Mouse (Mus musculus) adrenal gland, postnatal 10 days (tissue): ENCODE results near the gene Mgme1. TPM values are rescaled to one million over a fixed set of nuclear protein-coding genes. Genes with fewer than 3 reads are reported as not detected.

Source experiments
- DNase-seq: peaks from one replicate; pipeline ENCODE4 v3.0.0; 2021; ENCODE audit warnings: mixed read lengths
- total RNA-seq, 2 experiments: library from RNA; stranded (reverse); gene quantifications; 2 replicates each; pipeline ENCODE4 v1.2.3; 2021

Mgme1 gene
- total RNA-seq, 2 experiments from 2014 or later = 14.7 to 17.7 TPM

DNA sequence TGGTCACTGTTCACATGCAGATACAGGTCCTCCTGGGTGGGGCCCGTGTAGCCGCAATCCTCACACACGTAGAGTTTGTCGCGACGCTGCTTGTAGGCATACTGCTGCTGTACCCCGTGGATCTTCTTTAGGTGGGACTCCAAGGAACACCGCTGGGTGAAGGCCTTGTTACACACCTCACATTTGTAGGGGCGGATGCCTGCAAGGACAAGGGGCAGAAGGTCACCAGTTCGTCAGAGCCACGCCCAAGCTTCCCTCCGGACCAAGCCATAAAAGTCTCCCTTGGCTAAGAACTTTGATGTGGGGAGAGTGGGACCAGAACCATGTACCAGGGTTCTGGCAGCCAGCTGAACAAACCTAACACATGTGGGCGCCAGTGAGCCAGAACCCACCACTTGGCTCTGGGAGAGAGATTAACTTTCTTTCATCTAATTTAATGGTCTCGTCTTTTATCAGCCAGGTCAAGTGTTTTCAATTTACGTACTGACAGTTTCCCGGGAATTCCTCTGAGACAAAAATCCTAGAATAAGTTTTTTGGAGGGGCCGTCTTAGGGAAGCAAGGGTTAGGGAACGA lies 35.3 kb downstream of the Mgme1 start:
- DNase-seq = peak; percentile 16

DNA sequence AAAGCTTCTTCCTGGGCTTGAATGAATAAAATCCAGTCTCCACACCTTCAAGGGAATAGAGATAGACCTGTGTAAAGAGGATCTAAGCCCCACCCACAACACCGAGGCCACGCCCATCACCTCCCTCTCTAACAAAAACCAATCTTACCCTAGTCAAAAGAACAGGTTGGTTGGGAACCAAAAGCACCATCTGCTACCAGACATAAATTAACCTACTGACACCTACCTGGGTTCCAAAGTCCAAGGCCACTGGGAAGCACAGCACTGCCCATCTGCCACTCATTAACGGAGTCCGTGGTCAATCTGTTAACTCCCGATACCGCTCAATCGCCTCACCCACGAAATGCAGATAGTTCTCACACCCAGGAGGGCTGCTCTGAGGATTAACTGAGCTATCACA lies 38.1 kb downstream of the Mgme1 start:
- DNase-seq = no peak

DNA sequence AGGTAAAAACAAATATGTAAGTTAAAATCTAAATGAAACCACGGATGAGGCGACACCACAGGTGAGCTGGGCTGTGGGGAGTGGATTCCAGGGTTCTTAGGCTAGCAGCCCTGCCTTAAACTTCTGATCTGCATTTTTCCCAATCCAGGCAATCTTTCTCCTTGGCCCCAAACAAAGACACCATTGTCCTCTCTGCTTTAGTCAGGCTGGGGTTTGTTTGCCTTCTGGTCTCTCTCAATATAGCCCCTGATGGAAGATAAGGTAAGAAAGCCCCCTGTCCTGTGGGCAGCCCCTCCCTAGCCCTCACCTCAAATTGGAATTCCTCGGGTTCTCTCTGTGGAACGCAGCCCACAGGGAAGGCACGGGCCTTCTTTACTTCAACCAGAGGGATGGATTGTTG lies 39.8 kb downstream of the Mgme1 start:
- no peak for DNase-seq

DNA sequence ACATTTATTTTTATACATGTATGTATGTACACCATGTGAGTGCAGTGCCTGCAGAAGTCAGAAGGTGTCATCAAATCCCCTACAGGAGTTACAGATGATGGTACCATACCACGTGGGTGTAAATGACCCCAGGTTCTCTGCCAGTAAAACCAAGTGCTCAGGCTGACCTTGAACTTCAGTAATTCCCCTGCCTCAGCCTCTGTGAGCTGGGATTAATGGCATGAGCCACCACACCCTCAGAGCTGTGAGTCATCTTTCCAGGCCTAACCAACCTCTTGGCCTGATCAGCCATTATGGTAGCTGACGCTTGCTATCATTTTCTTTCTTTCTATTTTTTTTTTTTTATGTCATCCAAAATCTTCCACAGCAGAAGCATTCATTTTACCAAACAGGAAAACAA lies 40.9 kb downstream of the Mgme1 start:
- DNase-seq = no peak

DNA sequence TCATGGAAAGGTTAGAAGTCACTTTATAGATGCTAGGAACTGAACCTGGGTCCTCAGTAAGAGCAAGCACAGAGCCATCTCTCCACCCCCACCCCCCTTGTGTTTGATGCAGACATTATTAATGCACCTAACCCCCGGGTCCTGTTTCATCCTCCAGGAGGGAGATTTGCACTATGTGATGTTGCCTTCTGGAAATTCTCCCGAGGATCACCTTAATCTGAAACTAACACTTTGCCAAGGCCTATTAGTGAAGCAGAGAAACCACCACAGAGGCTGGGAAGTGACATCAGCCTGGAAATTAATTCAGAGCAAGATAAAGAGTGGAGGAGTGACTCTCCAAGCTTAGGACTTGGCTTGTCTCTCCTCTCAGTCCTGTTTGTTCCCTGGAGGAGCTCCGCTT lies 53.8 kb downstream of the Mgme1 start:
- DNase-seq = no peak

DNA sequence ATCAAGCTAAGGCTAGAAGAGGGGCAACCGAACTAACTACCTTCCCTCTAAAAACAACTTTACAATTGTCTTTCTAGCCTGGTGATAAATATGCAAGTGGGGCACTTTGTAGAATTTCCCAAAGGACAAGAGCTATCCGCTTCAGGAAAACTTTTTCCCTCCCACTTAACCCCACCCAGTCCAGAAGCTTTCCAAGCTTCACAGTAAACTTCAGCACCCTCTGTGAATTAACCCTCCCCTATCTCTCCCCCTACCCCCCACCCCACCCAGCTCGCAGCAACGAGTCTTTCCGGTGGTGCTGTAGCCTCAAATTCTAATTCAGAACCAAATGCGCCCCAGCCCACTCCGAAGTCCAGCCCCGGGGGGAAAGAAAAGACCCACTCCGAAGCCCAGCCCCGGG lies 59.0 kb downstream of the Mgme1 start:
- DNase-seq = no peak

DNA sequence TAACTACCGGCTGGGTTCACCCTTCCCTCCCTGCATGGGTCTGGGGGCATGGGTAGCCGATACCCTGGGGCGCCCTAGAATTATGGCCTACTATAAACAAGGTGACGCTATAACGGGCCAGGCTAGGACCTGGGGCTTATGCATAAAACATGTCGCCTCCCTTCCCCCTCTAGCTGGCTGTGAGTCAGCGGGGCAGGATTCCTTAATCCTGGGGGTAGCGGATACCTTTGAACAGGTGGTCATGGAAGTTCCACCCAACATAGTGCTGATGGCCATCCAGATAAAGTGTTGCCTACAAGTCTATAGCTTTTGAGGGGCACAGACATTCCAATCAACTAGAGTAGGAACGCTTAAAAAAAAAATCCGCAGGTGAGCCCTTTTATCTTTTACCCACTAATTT lies 59.5 kb downstream of the Mgme1 start:
- no peak for DNase-seq

DNA sequence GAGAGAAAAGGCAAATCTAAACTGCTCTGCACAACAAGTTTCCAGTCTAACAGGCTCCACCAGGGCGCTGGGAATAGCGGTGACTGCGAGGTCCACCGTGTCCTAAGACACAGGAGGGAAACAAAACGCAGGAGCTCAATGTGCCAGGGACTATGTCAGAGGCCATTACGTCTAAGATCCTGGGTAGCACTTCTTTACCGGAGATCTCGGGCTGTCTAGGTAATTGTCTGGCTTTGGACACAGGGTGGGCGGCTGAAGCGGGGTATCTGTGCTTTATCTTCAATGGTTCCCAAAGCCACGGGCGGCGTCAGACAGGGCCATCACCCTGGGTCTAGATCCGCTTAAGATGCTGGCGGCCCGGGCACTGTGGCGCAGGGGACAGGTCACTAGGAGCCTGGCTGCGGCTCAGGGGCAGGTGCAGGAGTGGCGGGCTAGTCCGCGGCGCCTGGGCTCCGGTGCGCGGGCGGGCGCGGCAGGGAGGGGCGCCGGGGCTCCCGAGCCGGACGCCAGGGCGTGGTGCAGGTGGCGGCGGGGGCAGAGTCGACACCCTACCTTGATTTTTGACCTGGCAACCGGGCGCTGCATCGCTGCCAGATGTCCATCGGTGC lies 60.0 kb downstream of the Mgme1 start:
- peak; percentile 3 for DNase-seq

Other genes with a start within 250 kb of the Mgme1 start
- gene Banf2, start 237.6 kb upstream of the Mgme1 start, total RNA-seq = not detected
- gene Snx5, start 243 bp downstream of the Mgme1 start, total RNA-seq = 10 to 100 TPM; 93.5 to 97.0 TPM
- gene Ovol2, start 61.5 kb downstream of the Mgme1 start, total RNA-seq = not detected
- gene Kat14, start 98.3 kb downstream of the Mgme1 start, total RNA-seq = 10 to 100 TPM; 23.8 to 28.8 TPM
- 1 to 10 TPM; 5.9 to 8.6 TPM for gene Pet117, start 98.3 kb downstream of the Mgme1 start, total RNA-seq